Mouse (Mus musculus) heart, adult 11 months (tissue): ENCODE measurements around the gene Irgm2.

Experiments used
- DNase-seq: peaks from one replicate; pipeline ENCODE4 v3.0.0; 2022

Irgm2 gene

GRCm38 (mm10) chr11:58263516-58263915 is 64.1 kb downstream of the Irgm2 start:
- peak; percentile 59 for DNase-seq

DNA sequence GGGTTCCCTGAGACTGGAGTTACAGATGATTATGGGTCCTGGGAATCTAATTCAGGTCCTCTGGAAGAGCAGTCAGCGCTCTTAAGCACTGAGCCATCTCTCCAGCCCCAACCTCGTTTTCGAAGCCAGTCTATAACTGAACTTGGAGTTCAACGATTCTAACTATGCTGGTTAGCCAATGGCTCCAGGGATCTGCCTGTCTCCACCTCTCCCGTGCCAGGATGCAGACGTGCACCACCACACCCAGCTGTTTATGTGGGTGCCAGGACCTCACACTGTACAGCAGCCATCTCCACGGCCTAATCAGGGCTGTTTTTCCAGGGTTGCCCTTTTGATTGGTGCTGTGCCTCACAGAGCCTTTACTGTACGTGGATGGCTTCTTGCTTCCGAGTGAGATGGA is 65.1 kb downstream of the Irgm2 start:
- DNase-seq = peak; percentile 89

GRCm38 (mm10) chr11:58268285-58268684 is 68.9 kb downstream of the Irgm2 start:
- no peak for DNase-seq
